8 mouse cellular contexts compared by ENCODE assay signal in the genomic region with DNA sequence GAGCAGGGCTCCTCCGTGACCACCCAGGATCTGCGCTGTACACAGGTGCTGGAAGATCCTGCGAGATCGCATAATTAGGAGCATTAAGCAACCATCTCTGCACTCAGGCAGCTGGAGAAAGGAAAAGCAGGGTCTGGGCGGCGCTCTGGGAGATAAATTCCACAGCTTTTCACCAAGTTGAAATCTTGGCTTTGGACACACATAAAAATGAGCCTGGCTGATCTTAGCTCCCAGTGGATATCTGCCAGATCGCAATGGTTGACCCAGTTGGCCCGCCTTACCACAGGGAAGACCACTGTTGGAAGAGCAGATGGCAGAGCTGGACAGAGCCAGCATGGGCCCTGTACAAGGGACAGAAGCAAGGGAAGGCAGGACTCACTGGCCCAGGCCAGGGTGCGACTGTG. TPM values are rescaled to one million over a fixed set of nuclear protein-coding genes. Genes with fewer than 3 reads are reported as not detected.
DNase-seq lines count a peak whose midpoint lies in the region.

No protein-coding gene starts in this region.

- peak; percentile 27 for DNase-seq in adrenal gland, postnatal 10 days
- DNase-seq in adrenal gland, postnatal 14 days, result no peak
- DNase-seq in layer of hippocampus, postnatal 10 days (ENCODE audit: low spot score in 2 of 2), result peak; percentile 27 to 37
- DNase-seq in layer of hippocampus, adult 9-11 months, result no peak
- DNase-seq in cerebellum, adult 18-20 months, result peak; percentile 83 to 86
- DNase-seq in heart, postnatal 4 days, result peak; percentile 35
- no peak for DNase-seq in embryo, embryonic 10.5 days (ENCODE audit: low spot score)
- no peak for DNase-seq in right cerebral cortex, postnatal 4 days

RNA-seq across cellular contexts. Expression of a gene that starts 13.3 kb away (rescaled TPM):
- 10 to 100 TPM; 44.7 to 51.6 TPM for total RNA-seq in adrenal gland, postnatal 10 days (2021)
- total RNA-seq in adrenal gland, postnatal 14 days (2021), result 46.4 and 64.0 TPM in 2 replicates
- 100 to 1,000 TPM; 139 to 149 TPM for total RNA-seq in layer of hippocampus, postnatal 10 days (2021)
- total RNA-seq in heart, postnatal 4 days (2021), result 10 to 100 TPM; 66.1 to 67.0 TPM

Comparison
In these comparisons a context has a peak if more than half of its experiments do, and no peak if none do; other contexts are left out.
1. DNase-seq: peak in adrenal gland, postnatal 10 days (single experiment), layer of hippocampus, postnatal 10 days (2 of 2), cerebellum, adult 18-20 months (2 of 2) and heart, postnatal 4 days (single experiment); none in adrenal gland, postnatal 14 days (single experiment), layer of hippocampus, adult 9-11 months (single experiment), embryo, embryonic 10.5 days (single experiment) and right cerebral cortex, postnatal 4 days (single experiment).